Mouse (Mus musculus) lung, embryonic 15.5 days (tissue): ENCODE results near the gene Tnnt2. TPM values are rescaled to one million over a fixed set of nuclear protein-coding genes. Genes with fewer than 3 reads are reported as not detected.

ENCODE experiments used
- ATAC-seq: fragments of 200-750 bp; cut with Nextera tagmentation; 2 replicates; pipeline ENCODE4 v1.8.0; 2017; ENCODE audit warnings: moderate number of reproducible peaks, borderline replicate concordance; ENCODE audit not compliant: low FRiP score, low TSS enrichment; ENCODE audit errors: extremely low read depth
- H3K27ac ChIP-seq: fragments of 300-500 bp; sonication (generic); 2 replicates; pipeline ENCODE4 v1.5.1; 2015; ENCODE audit warnings: moderate library complexity, mild to moderate bottlenecking, inconsistent platforms
- H3K27me3 ChIP-seq: fragments of 300-500 bp; sonication (generic); 2 replicates; pipeline ENCODE4 v1.6.1; 2015; ENCODE audit warnings: inconsistent platforms
- H3K36me3 ChIP-seq: fragments of 300-500 bp; sonication (generic); 2 replicates; pipeline ENCODE4 v1.6.1; 2015; ENCODE audit warnings: inconsistent platforms
- H3K4me1 ChIP-seq: fragments of 300-500 bp; sonication (generic); 2 replicates; pipeline ENCODE4 v1.6.1; 2015; ENCODE audit warnings: inconsistent platforms
- H3K4me2 ChIP-seq: fragments of 300-500 bp; sonication (generic); 2 replicates; pipeline ENCODE4 v1.6.1; 2015; ENCODE audit warnings: inconsistent platforms, mild to moderate bottlenecking, moderate library complexity
- H3K4me3 ChIP-seq: fragments of 300-500 bp; sonication (generic); 2 replicates; pipeline ENCODE4 v1.5.1; 2015; ENCODE audit warnings: mild to moderate bottlenecking, inconsistent platforms
- H3K9ac ChIP-seq: fragments of 300-500 bp; sonication (generic); 2 replicates; pipeline ENCODE4 v1.6.1; 2015; ENCODE audit warnings: inconsistent platforms
- H3K9me3 ChIP-seq: fragments of 300-500 bp; sonication (generic); 2 replicates; pipeline ENCODE4 v1.6.1; 2016; ENCODE audit warnings: inconsistent platforms
- WGBS: fragments of 180-500 bp; shearing (Covaris S2); methylation state at CpG from one replicate; pipeline ENCODE4 v1.1.7; 2015; 5-methylcytosine and 5-hydroxymethylcytosine counted together
- polyA plus RNA-seq: library from polyadenylated mRNA; unstranded; fragments of >200 nt; fragmentation: Nextera tagmentation; extraction: Ambion mirVana; gene quantifications from 2 replicates; pipeline ENCODE4 v1.2.1, GENCODE M21; 2015

The Tnnt2 gene
- polyA plus RNA-seq, 1 experiment from 2014 or later: 190 TPM

- H3K9me3 ChIP-seq: no peaks in the 10 kb centered on the region
- H3K36me3 ChIP-seq: no peaks in the 10 kb centered on the region
- H3K4me1 ChIP-seq: peaks cover 29% of the 10 kb centered on the region
- peak overlapping the region; percentile 85; the same call in 1 of the 2 replicates for H3K4me2 ChIP-seq
- peaks cover 37% of the 10 kb centered on the region for H3K27me3 ChIP-seq
- no peak overlapping the region for H3K4me3 ChIP-seq
- no peak overlapping the region; the same call in 1 of the 2 replicates for H3K9ac ChIP-seq
- H3K27ac ChIP-seq: peak overlapping the region; percentile 9; the same call in 1 of the 2 replicates
- 64% methylated on average over 16 of the region's 16 CpGs for WGBS
- ATAC-seq: no peak
These were observed 15.3 kb upstream of the Tnnt2 start for GRCm38 (mm10) chr1:135820736-135821364.

GRCm38 (mm10) chr1:135821780-135822179 lies 14.4 kb upstream of the Tnnt2 start:
- Histone ChIP-seq H3K27ac (no peak overlapping the region), H3K27me3 (peaks cover 35% of the 10 kb centered on the region), H3K4me2 (no peak overlapping the region), H3K4me1 (peaks cover 29% of the 10 kb centered on the region), H3K36me3 (no peaks in the 10 kb centered on the region), H3K9me3 (no peaks in the 10 kb centered on the region), H3K9ac (no peak overlapping the region), H3K4me3 (no peak overlapping the region)
- no peak for ATAC-seq
- 76% methylated on average over 7 of the region's 7 CpGs for WGBS

GRCm38 (mm10) chr1:135828918-135829317 lies 7.2 kb upstream of the Tnnt2 start:
- no peaks in the 10 kb centered on the region for H3K27me3 ChIP-seq
- no peak overlapping the region for H3K9ac ChIP-seq
- no peak overlapping the region for H3K4me3 ChIP-seq
- no peak for ATAC-seq
- no peak overlapping the region for H3K27ac ChIP-seq
- 0% methylated on average over 1 of the region's 1 CpGs for WGBS
- no peaks in the 10 kb centered on the region for H3K4me1 ChIP-seq
- no peak overlapping the region for H3K4me2 ChIP-seq
- H3K9me3 ChIP-seq: no peaks in the 10 kb centered on the region
- H3K36me3 ChIP-seq: no peaks in the 10 kb centered on the region

GRCm38 (mm10) chr1:135834206-135834859 lies 1.8 kb upstream of the Tnnt2 start:
- no peak for ATAC-seq
- H3K4me2 ChIP-seq: no peak overlapping the region
- 66% methylated on average over 6 of the region's 6 CpGs for WGBS
- peaks cover 11% of the 10 kb centered on the region for H3K4me1 ChIP-seq
- no peaks in the 10 kb centered on the region for H3K9me3 ChIP-seq
- H3K27ac ChIP-seq: no peak overlapping the region
- no peak overlapping the region for H3K9ac ChIP-seq
- no peaks in the 10 kb centered on the region for H3K36me3 ChIP-seq
- no peaks in the 10 kb centered on the region for H3K27me3 ChIP-seq
- H3K4me3 ChIP-seq: no peak overlapping the region

GRCm38 (mm10) chr1:135834983-135835382 lies 1.2 kb upstream of the Tnnt2 start:
- no peak for ATAC-seq

GRCm38 (mm10) chr1:135838626-135839025 lies 2.5 kb downstream of the Tnnt2 start:
- Histone ChIP-seq H3K9me3 (no peaks in the 10 kb centered on the region), H3K27me3 (no peaks in the 10 kb centered on the region), H3K27ac (no peak overlapping the region), H3K9ac (no peak overlapping the region), H3K4me2 (no peak overlapping the region), H3K4me1 (peaks cover 11% of the 10 kb centered on the region), H3K4me3 (no peak overlapping the region), H3K36me3 (no peaks in the 10 kb centered on the region)
- ATAC-seq: no peak
- WGBS: 59% methylated on average over 4 of the region's 4 CpGs

More at GRCm38 (mm10) chr1:135834983-135835382, 1.2 kb upstream of the Tnnt2 start:
- H3K36me3 ChIP-seq: no peaks in the 10 kb centered on the region
- no peak overlapping the region for H3K27ac ChIP-seq
- H3K4me3 ChIP-seq: no peak overlapping the region
- no peak overlapping the region for H3K4me2 ChIP-seq
- WGBS: 76% methylated on average over 8 of the region's 8 CpGs
- peaks cover 11% of the 10 kb centered on the region for H3K4me1 ChIP-seq
- no peaks in the 10 kb centered on the region for H3K9me3 ChIP-seq
- no peak overlapping the region for H3K9ac ChIP-seq
- H3K27me3 ChIP-seq: no peaks in the 10 kb centered on the region

- Histone ChIP-seq H3K27ac (no peak overlapping the region), H3K9ac (no peak overlapping the region), H3K4me3 (no peak overlapping the region), H3K4me1 (peaks cover 13% of the 10 kb centered on the region), H3K9me3 (no peaks in the 10 kb centered on the region), H3K36me3 (no peaks in the 10 kb centered on the region), H3K4me2 (no peak overlapping the region), H3K27me3 (no peaks in the 10 kb centered on the region)
- WGBS: 83% methylated on average over 6 of the region's 6 CpGs
- no peak for ATAC-seq
These were observed 2.9 kb downstream of the Tnnt2 start for GRCm38 (mm10) chr1:135839065-135839464.

GRCm38 (mm10) chr1:135840675-135841395 lies 4.7 kb downstream of the Tnnt2 start:
- 47% methylated on average over 15 of the region's 15 CpGs for WGBS
- no peaks in the 10 kb centered on the region for H3K36me3 ChIP-seq
- H3K4me1 ChIP-seq: peaks cover 19% of the 10 kb centered on the region
- H3K9me3 ChIP-seq: no peaks in the 10 kb centered on the region
- no peak for ATAC-seq
- H3K4me3 ChIP-seq: no peak overlapping the region
- H3K27ac ChIP-seq: no peak overlapping the region
- H3K4me2 ChIP-seq: no peak overlapping the region
- H3K9ac ChIP-seq: no peak overlapping the region
- no peaks in the 10 kb centered on the region for H3K27me3 ChIP-seq

GRCm38 (mm10) chr1:135843519-135844262 lies 7.5 kb downstream of the Tnnt2 start:
- 83% methylated on average over 10 of the region's 10 CpGs for WGBS
- H3K9ac ChIP-seq: no peak overlapping the region

GRCm38 (mm10) chr1:135844481-135844880 lies 8.3 kb downstream of the Tnnt2 start:
- peak; percentile 60; the same call in 1 of the 2 replicates for ATAC-seq
- Histone ChIP-seq H3K27ac (no peak overlapping the region), H3K4me1 (peaks cover 15% of the 10 kb centered on the region; the same call in 1 of the 2 replicates), H3K4me2 (no peak overlapping the region), H3K9me3 (no peaks in the 10 kb centered on the region), H3K27me3 (no peaks in the 10 kb centered on the region), H3K9ac (no peak overlapping the region), H3K4me3 (no peak overlapping the region), H3K36me3 (no peaks in the 10 kb centered on the region)
- 47% methylated on average over 6 of the region's 6 CpGs for WGBS

More at GRCm38 (mm10) chr1:135843519-135844262, 7.5 kb downstream of the Tnnt2 start:
- peaks cover 15% of the 10 kb centered on the region; the same call in 1 of the 2 replicates for H3K4me1 ChIP-seq
- no peak overlapping the region for H3K4me3 ChIP-seq
- no peak for ATAC-seq
- H3K9me3 ChIP-seq: no peaks in the 10 kb centered on the region
- no peaks in the 10 kb centered on the region for H3K27me3 ChIP-seq
- H3K4me2 ChIP-seq: no peak overlapping the region
- no peak overlapping the region for H3K27ac ChIP-seq
- H3K36me3 ChIP-seq: no peaks in the 10 kb centered on the region

GRCm38 (mm10) chr1:135846632-135847031 lies 10.5 kb downstream of the Tnnt2 start:
- WGBS: 79% methylated on average over 5 of the region's 5 CpGs
- no peak overlapping the region for H3K9ac ChIP-seq
- no peak for ATAC-seq
- no peak overlapping the region for H3K4me3 ChIP-seq
- H3K4me2 ChIP-seq: no peak overlapping the region
- H3K36me3 ChIP-seq: no peaks in the 10 kb centered on the region
- H3K4me1 ChIP-seq: peaks cover 15% of the 10 kb centered on the region; the same call in 1 of the 2 replicates
- H3K9me3 ChIP-seq: no peaks in the 10 kb centered on the region
- H3K27me3 ChIP-seq: no peaks in the 10 kb centered on the region
- H3K27ac ChIP-seq: no peak overlapping the region
